Mouse (Mus musculus) limb, embryonic 13.5 days (tissue): ENCODE measurements around the gene Cdc42ep3. TPM values are rescaled to one million over a fixed set of nuclear protein-coding genes. Genes with fewer than 3 reads are reported as not detected.

ENCODE experiments used
- ATAC-seq: fragments of 200-750 bp; cut with Nextera tagmentation; 2 replicates; pipeline ENCODE4 v1.8.0; 2017; ENCODE audit warnings: low read depth, moderate number of reproducible peaks, moderate TSS enrichment; ENCODE audit not compliant: low FRiP score
- H3K27ac ChIP-seq: fragments of 300-500 bp; sonication (generic); 2 replicates; pipeline ENCODE4 v1.5.1; 2015; ENCODE audit warnings: inconsistent platforms, mild to moderate bottlenecking, moderate library complexity
- H3K27me3 ChIP-seq: fragments of 300-500 bp; sonication (generic); 2 replicates; pipeline ENCODE4 v1.6.1; 2015; ENCODE audit warnings: mild to moderate bottlenecking, inconsistent platforms
- H3K36me3 ChIP-seq: fragments of 300-500 bp; sonication (generic); 2 replicates; pipeline ENCODE4 v1.6.1; 2015; ENCODE audit warnings: inconsistent platforms, mild to moderate bottlenecking, moderate library complexity
- H3K4me1 ChIP-seq: fragments of 300-500 bp; sonication (generic); 2 replicates; pipeline ENCODE4 v1.6.1; 2015; ENCODE audit warnings: inconsistent platforms
- H3K4me2 ChIP-seq: fragments of 300-500 bp; sonication (generic); replicated peaks from 2 replicates; pipeline ENCODE4 v1.6.1; 2015; ENCODE audit warnings: inconsistent platforms, mild to moderate bottlenecking, moderate library complexity
- H3K4me3 ChIP-seq: fragments of 300-500 bp; sonication (generic); 2 replicates; pipeline ENCODE4 v1.5.1; 2015; ENCODE audit warnings: moderate library complexity, mild to moderate bottlenecking, inconsistent platforms
- H3K9ac ChIP-seq: fragments of 300-500 bp; sonication (generic); 2 replicates; pipeline ENCODE4 v1.6.1; 2015; ENCODE audit warnings: mild to moderate bottlenecking, inconsistent platforms
- H3K9me3 ChIP-seq: fragments of 300-500 bp; sonication (generic); 2 replicates; pipeline ENCODE4 v1.6.1; 2016; ENCODE audit warnings: inconsistent platforms
- WGBS: fragments of 180-500 bp; shearing (Covaris S2); methylation state at CpG from one replicate; pipeline ENCODE4 v1.1.7; 2015; 5-methylcytosine and 5-hydroxymethylcytosine counted together
- polyA plus RNA-seq: library from polyadenylated mRNA; unstranded; fragments of >200 nt; fragmentation: Nextera tagmentation; extraction: Ambion mirVana; gene quantifications from 2 replicates; pipeline ENCODE4 v1.2.1, GENCODE M21; 2015

Cdc42ep3 gene
- polyA plus RNA-seq, 1 experiment from 2014 or later: 72.3 TPM

DNA sequence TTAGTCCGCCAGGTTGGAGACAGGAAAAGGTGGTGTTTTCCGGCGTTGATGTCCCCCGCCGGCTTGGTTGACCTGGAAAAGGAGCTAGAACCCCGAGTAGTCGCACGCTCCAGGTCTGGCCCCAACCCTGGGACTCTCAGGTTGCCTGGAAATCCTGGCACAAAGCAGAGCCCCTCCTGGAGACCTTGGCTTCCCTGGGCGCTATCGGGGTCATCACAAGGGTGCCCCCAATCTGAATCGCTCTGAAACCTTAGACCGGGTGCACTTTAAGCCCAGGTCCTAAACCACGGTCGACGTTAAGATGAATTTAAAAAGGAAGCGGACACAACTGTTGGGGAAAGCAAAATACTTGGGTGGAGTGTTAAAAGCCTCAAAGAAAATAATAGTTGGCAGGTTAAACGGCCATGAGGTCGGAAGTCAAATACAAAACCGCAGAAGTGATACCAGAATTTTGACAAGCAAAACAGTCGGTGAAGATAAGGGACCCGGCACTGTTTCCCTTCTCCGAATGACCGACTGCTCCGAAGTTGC is 1.2 kb upstream of the Cdc42ep3 start:
- H3K27me3 ChIP-seq: peaks cover 22% of the 10 kb centered on the region
- WGBS: 9% methylated on average over 24 of the region's 24 CpGs
- peak overlapping the region; percentile 100 for H3K4me2 ChIP-seq
- ATAC-seq: no peak
- no peaks in the 10 kb centered on the region; the same call in 1 of the 2 replicates for H3K36me3 ChIP-seq
- peak overlapping the region; percentile 87 for H3K9ac ChIP-seq
- peak overlapping the region; percentile 76 for H3K4me3 ChIP-seq
- H3K9me3 ChIP-seq: no peaks in the 10 kb centered on the region
- H3K27ac ChIP-seq: no peak overlapping the region
- peaks cover 44% of the 10 kb centered on the region for H3K4me1 ChIP-seq

DNA sequence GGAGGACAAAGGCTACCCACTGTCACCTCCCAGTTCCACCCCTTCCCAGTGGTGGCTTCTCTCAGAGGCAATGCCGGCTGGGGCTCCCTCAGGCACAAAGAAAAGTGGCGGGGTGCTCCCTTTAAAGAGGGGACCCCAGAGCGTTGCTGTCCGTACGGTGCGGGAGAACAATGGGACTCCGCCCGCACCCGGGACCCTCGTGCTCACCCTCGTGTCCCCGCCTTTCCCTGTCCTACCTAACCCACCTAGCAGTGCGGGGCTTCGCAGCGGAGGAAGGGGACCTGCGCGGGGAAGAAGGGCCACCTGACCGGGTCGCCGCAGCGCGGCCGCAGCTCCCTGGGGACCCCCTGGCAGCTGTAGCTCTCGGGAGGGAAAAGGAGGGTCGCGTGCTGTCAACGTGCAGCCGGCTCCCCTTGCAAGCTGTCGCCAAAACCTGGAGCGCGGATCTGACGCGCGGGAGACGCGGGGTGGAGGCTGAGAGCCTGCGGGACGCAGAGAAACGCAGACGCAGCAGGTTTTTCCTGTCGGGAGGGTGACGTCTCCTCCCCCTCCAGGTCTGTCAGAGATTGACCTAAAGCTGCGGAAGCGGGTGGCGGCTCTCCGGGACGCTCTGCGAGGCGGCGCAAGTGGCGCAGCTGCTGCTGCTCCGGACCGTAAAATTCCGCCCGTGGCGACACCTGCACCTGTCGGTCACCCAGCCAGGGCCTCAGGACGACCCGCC is 540 bp upstream of the Cdc42ep3 start:
- Histone ChIP-seq H3K27ac (no peak overlapping the region), H3K4me2 (peak overlapping the region; percentile 100), H3K27me3 (peaks cover 26% of the 10 kb centered on the region), H3K36me3 (peaks cover 4% of the 10 kb centered on the region), H3K9ac (peak overlapping the region; percentile 87), H3K9me3 (no peaks in the 10 kb centered on the region), H3K4me3 (peak overlapping the region; percentile 76), H3K4me1 (peaks cover 51% of the 10 kb centered on the region)
- WGBS: under 1% methylated on average over 55 of the region's 59 CpGs
- peak; percentile 49 for ATAC-seq

DNA sequence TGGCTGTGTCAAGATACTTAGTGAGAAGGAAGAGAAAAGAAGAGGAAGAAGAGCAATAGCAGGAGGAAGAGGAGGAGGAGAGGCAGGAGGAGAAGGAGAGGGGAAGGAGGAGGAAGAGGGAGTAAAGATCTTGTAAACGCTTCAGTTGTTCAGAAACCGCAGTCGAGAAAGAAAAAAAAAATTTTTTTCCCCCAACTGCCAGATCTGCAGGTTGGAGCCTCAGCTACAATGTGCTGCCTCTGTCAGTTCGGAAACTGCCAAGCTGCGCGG is 782 bp downstream of the Cdc42ep3 start:
- Histone ChIP-seq H3K4me1 (peaks cover 64% of the 10 kb centered on the region), H3K27me3 (peaks cover 26% of the 10 kb centered on the region; the same call in 1 of the 2 replicates), H3K36me3 (peaks cover 9% of the 10 kb centered on the region), H3K4me2 (peak overlapping the region; percentile 100), H3K9ac (peak overlapping the region; percentile 87), H3K27ac (peak overlapping the region; percentile 75), H3K4me3 (peak overlapping the region; percentile 76), H3K9me3 (no peaks in the 10 kb centered on the region)
- no peak for ATAC-seq
- under 1% methylated on average over 6 of the region's 6 CpGs for WGBS

DNA sequence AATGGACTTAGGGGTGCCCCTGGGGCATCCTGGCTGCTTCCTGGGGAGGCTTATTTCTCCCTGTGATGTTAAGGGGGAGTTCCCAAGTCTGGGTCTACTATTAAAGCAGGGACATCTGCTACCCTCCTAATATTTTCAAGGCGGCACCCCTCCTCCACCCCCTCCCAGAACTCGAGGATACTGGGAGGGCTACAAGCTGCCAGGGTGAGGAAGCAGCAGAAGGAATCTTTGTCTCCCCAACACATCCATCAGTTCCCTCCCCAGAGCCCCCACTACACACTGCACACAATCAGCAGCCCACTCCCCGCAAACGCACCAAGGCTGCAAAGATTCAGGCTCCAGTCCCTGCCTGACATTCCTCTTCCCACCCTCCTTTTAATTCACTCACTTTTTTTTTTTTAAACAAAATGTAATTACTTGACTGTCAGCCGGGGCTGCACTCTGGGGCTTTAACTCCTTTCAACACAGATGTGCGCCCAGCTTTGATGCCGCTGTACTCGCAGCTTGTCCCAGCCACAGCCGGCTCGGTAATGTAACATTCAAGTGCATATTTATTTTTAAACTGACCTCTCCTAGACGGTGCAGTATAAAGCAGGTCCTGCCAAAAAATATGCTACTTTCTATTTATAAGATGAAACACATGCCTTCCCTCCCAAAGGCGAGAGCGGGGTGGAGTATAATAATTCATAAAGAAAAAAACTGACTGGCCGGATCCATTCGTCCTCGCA is 1.3 kb downstream of the Cdc42ep3 start:
- Histone ChIP-seq H3K9ac (peak overlapping the region; percentile 87), H3K4me3 (peak overlapping the region; percentile 76), H3K9me3 (no peaks in the 10 kb centered on the region), H3K36me3 (peaks cover 9% of the 10 kb centered on the region), H3K27ac (peak overlapping the region; percentile 75; the same call in 1 of the 2 replicates), H3K4me1 (peaks cover 66% of the 10 kb centered on the region), H3K4me2 (peak overlapping the region; percentile 100), H3K27me3 (peaks cover 25% of the 10 kb centered on the region; the same call in 1 of the 2 replicates)
- ATAC-seq: no peak
- 3% methylated on average over 16 of the region's 16 CpGs for WGBS

DNA sequence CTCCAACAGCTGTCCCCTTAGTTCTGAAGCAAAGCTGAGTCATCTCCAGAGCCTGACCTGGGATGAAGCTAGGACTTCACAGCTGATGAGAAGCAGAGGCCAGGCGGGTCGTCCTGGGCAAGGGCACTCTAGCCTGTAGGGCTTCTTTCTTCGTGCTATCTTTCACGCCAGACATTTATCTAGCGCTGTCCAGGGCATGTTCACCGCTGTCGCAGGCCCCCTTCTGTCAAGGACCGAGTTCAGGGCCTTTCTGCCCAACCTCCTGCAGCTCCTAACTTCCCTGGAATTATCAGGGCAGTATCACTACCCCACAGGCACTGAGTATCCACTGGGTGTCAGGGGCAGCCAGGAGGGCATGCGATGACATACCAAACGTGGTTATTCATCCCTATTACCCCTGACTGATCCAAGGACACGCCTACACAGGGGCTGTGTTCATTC is 4.1 kb downstream of the Cdc42ep3 start:
- H3K27ac ChIP-seq: no peak overlapping the region
- peaks cover 9% of the 10 kb centered on the region for H3K36me3 ChIP-seq
- WGBS: 82% methylated on average over 11 of the region's 11 CpGs
- peaks cover 76% of the 10 kb centered on the region for H3K4me1 ChIP-seq
- H3K27me3 ChIP-seq: peaks cover 16% of the 10 kb centered on the region; the same call in 1 of the 2 replicates
- H3K4me2 ChIP-seq: peak overlapping the region; percentile 24
- H3K9me3 ChIP-seq: no peaks in the 10 kb centered on the region
- ATAC-seq: no peak
- no peak overlapping the region for H3K9ac ChIP-seq
- H3K4me3 ChIP-seq: 0 out of 2 replicates have a peak overlapping the region, but pooled peaks have one; percentile 2

DNA sequence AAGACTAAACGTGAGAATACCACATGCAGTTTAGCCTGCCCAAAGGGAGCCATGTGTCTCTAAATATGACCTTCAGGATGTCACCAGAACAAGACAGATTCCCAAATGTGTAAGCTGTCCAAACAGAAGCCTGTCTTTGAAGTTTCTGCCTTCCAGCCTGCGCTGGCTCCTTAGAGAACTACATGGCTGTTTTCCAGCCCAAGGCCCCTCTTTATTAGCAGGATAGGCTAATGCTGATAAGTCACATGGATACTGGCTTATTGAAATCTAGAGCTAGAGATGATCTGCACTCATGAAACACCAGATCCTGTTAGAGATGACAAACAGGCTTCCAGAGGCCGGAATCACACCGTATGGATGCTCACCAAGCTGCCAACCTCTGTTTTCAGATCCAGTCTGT is 5.5 kb downstream of the Cdc42ep3 start:
- no peak for ATAC-seq
- Histone ChIP-seq H3K27me3 (0 out of 2 replicates have a peak, but pooled peaks cover 14% of the 10 kb centered on the region), H3K4me2 (peak overlapping the region; percentile 11; the same call in 1 of the 2 replicates), H3K27ac (no peak overlapping the region), H3K36me3 (peaks cover 9% of the 10 kb centered on the region), H3K4me3 (no peak overlapping the region), H3K9ac (no peak overlapping the region), H3K9me3 (no peaks in the 10 kb centered on the region), H3K4me1 (peaks cover 88% of the 10 kb centered on the region)
- WGBS: 79% methylated on average over 4 of the region's 4 CpGs

DNA sequence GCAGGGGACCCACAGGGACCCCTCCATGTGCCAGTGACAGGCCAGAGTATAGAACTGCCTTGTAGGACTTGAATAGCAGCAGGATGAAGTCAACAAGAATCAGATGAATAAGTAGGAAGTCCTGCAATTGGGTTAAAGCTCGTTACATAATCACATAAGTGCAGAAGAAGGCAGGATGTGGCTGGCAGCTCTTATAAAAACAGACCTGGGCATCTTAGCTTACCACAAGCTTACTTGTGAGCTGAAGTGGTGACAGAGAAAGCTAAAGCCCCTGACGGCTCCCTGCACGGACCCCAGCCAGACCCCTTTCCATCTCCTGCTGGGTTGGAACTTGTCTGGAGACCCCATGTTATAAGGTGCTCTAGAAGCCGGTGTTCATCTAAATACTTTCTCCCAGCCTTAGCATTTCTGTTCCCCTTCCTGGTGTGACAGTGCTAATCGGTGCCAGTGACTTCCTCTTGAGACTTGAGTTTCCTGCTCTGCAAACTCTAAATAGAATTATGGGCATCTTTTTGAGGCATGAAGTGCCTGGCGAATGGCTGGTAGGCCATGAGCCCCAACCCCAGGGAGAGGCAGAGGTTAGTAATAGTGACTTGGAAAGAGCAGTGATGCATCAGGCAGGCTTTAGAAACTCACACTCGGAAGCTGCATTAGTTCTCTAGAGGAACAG is 6.8 kb downstream of the Cdc42ep3 start:
- no peak for ATAC-seq
- peaks cover 93% of the 10 kb centered on the region for H3K4me1 ChIP-seq

DNA sequence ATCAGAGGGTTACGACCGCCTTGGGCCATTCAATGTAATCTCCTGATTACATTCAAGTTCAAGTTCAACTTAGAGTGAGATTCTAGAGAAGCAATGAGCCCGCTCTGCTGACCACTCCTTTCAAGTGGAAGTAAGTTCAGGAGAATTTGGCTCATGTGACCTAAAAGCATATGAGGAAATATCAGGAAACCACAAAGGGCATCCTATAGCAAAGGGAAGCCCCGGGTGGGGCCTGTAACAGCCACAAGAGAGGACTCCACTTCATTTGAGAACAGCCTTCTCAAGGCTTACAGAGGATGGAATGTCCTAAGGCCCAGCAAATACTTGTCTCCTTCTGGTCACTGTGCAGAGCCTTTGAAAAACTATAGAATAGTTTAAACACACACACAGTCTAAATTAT is 7.6 kb downstream of the Cdc42ep3 start:
- H3K4me1 ChIP-seq: peaks cover 95% of the 10 kb centered on the region
- peaks cover 9% of the 10 kb centered on the region for H3K36me3 ChIP-seq
- ATAC-seq: no peak
- no peak overlapping the region for H3K4me2 ChIP-seq
- H3K27ac ChIP-seq: peak overlapping the region; percentile 10; the same call in 1 of the 2 replicates
- no peaks in the 10 kb centered on the region for H3K9me3 ChIP-seq
- no peak overlapping the region for H3K4me3 ChIP-seq
- no peak overlapping the region for H3K9ac ChIP-seq
- WGBS: 90% methylated on average over 4 of the region's 4 CpGs
- H3K27me3 ChIP-seq: 0 out of 2 replicates have a peak, but pooled peaks cover 12% of the 10 kb centered on the region

More for the DNA sequence above, 6.8 kb downstream of the Cdc42ep3 start:
- H3K9me3 ChIP-seq: no peaks in the 10 kb centered on the region
- 0 out of 2 replicates have a peak, but pooled peaks cover 12% of the 10 kb centered on the region for H3K27me3 ChIP-seq
- H3K4me2 ChIP-seq: no peak overlapping the region
- WGBS: 62% methylated on average over 7 of the region's 7 CpGs
- no peak overlapping the region for H3K4me3 ChIP-seq
- H3K27ac ChIP-seq: no peak overlapping the region; the same call in 1 of the 2 replicates
- no peak overlapping the region for H3K9ac ChIP-seq
- peaks cover 9% of the 10 kb centered on the region for H3K36me3 ChIP-seq

DNA sequence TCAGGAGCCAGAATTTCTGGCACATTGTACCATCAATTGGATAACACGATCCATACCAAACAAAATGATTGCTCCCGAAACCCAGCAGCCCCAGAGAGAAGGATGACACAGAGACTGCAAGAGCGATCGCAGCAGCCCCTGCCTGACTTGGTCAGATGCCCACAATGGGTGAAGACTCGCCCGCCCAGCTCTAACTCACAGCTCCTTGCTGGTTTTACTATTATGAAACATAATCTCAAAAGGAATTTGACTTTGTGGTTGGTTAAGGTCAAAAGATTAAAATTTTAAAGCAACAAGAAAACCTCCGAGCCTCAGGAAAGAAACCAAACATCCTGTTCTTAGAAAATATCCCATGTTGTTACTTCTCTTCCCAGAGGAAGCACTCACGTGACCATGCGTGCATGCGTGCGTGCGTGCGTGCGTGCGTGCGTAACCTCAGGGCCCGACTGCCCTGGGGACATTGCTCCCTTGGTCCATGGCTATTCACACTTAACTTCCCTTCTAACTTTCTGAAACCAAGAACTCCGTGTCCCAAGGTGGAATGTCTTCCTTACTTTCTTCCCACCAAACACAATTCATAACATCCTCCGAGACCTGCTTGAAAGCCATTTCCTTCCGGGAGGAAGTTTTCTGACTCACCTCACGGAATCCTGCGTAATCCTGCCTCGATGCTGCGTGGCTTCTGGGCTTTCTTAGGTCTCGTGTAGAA is 9.7 kb downstream of the Cdc42ep3 start:
- H3K36me3 ChIP-seq: peaks cover 14% of the 10 kb centered on the region
- 0 out of 2 replicates have a peak, but pooled peaks cover 1% of the 10 kb centered on the region for H3K27me3 ChIP-seq
- WGBS: 84% methylated on average over 25 of the region's 25 CpGs
- H3K4me2 ChIP-seq: no peak overlapping the region
- H3K9ac ChIP-seq: no peak overlapping the region
- no peak overlapping the region for H3K27ac ChIP-seq
- H3K4me1 ChIP-seq: peaks cover 81% of the 10 kb centered on the region
- H3K9me3 ChIP-seq: no peaks in the 10 kb centered on the region
- ATAC-seq: no peak
- H3K4me3 ChIP-seq: no peak overlapping the region

DNA sequence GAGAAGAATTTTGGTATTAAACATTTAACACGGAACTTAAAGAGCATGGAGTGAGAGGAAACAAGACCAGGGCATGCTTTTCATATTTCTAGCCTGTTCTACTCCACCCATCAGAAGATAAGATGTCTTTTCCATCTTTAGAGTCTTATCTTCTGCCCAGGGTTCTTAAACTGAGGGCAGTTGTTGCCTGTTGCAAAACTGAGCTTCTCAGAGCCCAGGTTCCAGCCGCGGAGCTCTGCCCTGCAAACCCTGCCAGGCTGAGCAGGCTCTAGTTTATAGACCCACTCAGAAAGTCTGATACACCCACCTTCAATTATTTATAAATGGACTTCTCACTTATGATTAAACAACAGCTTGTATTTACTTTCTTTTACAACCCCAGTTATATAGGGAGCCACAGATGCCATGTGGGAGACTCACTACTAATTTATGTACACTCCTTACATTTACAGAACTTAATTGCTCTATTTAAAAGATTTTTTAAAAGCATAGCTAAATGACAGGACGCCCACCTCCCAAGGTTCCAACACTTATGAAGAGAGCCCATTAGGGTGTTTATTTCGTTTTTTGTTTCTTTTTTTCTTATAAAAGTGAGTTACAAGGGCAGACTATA is 11.5 kb downstream of the Cdc42ep3 start:
- Histone ChIP-seq H3K4me1 (peaks cover 69% of the 10 kb centered on the region), H3K9me3 (no peaks in the 10 kb centered on the region), H3K4me3 (no peak overlapping the region), H3K27me3 (no peaks in the 10 kb centered on the region), H3K36me3 (peaks cover 12% of the 10 kb centered on the region), H3K4me2 (peak overlapping the region; percentile 19), H3K27ac (peak overlapping the region; percentile 33; the same call in 1 of the 2 replicates), H3K9ac (no peak overlapping the region)
- 38% methylated on average over 5 of the region's 5 CpGs for WGBS
- ATAC-seq: peak; percentile 31
